In genomic region chr13:100892204-100892603, GRCm38 (mm10) we compare ENCODE assay signal across 8 mouse cellular contexts. TPM values are rescaled to one million over a fixed set of nuclear protein-coding genes. Genes with fewer than 3 reads are reported as not detected.
DNase-seq lines count a peak whose midpoint lies in the region; ATAC-seq lines count a peak whose summit lies in the region.

No protein-coding gene starts in this region.

- no peaks in the 10 kb centered on the region for H3K9me3 ChIP-seq in kidney, embryonic 15.5 days (replicated peaks)
- no peaks in the 10 kb centered on the region for H3K9me3 ChIP-seq in limb, embryonic 15.5 days
- no peaks in the 10 kb centered on the region for H3K9me3 ChIP-seq in stomach, embryonic 16.5 days (replicated peaks; ENCODE audit: control insufficient read depth, low read length)

- H3K36me3 ChIP-seq in kidney, embryonic 15.5 days = no peaks in the 10 kb centered on the region
- H3K36me3 ChIP-seq in limb, embryonic 15.5 days = no peaks in the 10 kb centered on the region
- no peaks in the 10 kb centered on the region for H3K36me3 ChIP-seq in stomach, embryonic 16.5 days (ENCODE audit: control insufficient read depth, insufficient read depth, low read length)

- no peak overlapping the region; the same call in 1 of the 2 replicates for H3K4me3 ChIP-seq in kidney, embryonic 15.5 days (replicated peaks)
- peak overlapping the region; percentile 14 for H3K4me3 ChIP-seq in limb, embryonic 15.5 days
- no peak overlapping the region for H3K4me3 ChIP-seq in stomach, embryonic 16.5 days (replicated peaks; ENCODE audit: low read length)

- 0 out of 2 replicates have a peak, but pooled peaks have one; percentile 46 for ATAC-seq in kidney, embryonic 15.5 days (replicated peaks; ENCODE audit: low FRiP score)
- no peak for ATAC-seq in limb, embryonic 15.5 days (ENCODE audit: insufficient number of reproducible peaks, low FRiP score, low TSS enrichment, low read depth)
- ATAC-seq in stomach, embryonic 16.5 days (ENCODE audit: insufficient read depth, low FRiP score) = peak; percentile 40; the same call in 1 of the 2 replicates

- no peak overlapping the region for H3K9ac ChIP-seq in kidney, embryonic 15.5 days
- H3K9ac ChIP-seq in limb, embryonic 15.5 days = no peak overlapping the region
- H3K9ac ChIP-seq in stomach, embryonic 16.5 days (ENCODE audit: low read length) = no peak overlapping the region

- DNase-seq in 3134 (ENCODE audit: extremely low read depth, insufficient read length, low spot score) = peak; percentile 46
- peak; percentile 64 to 66 for DNase-seq in adrenal gland, adult 18-20 months (ENCODE audit: low spot score in 2 of 2)
- peak; percentile 82 for DNase-seq in embryo, embryonic 11 days
- DNase-seq in gastrocnemius, postnatal 4 days (ENCODE audit: low spot score in 2 of 2) = peak; percentile 55 to 69
- peak; percentile 77 for DNase-seq in neural tube, embryonic 10.5 days (ENCODE audit: extremely low spot score, low spot score)

- peak overlapping the region; percentile 42 for H3K4me2 ChIP-seq in kidney, embryonic 15.5 days
- peak overlapping the region; percentile 46 for H3K4me2 ChIP-seq in limb, embryonic 15.5 days
- peak overlapping the region; percentile 3; the same call in 1 of the 2 replicates for H3K4me2 ChIP-seq in stomach, embryonic 16.5 days (ENCODE audit: low read depth, low read length)

- WGBS in kidney, embryonic 15.5 days = 19% methylated on average over 13 of the region's 13 CpGs
- 14% methylated on average over 13 of the region's 13 CpGs for WGBS in limb, embryonic 15.5 days
- 22% methylated on average over 13 of the region's 13 CpGs for WGBS in stomach, embryonic 16.5 days

- no peaks in the 10 kb centered on the region for H3K27me3 ChIP-seq in kidney, embryonic 15.5 days
- H3K27me3 ChIP-seq in limb, embryonic 15.5 days = no peaks in the 10 kb centered on the region; the same call in 1 of the 2 replicates
- no peaks in the 10 kb centered on the region for H3K27me3 ChIP-seq in stomach, embryonic 16.5 days (ENCODE audit: control insufficient read depth, insufficient read depth, low read length)

- no peaks in the 10 kb centered on the region for H3K4me1 ChIP-seq in kidney, embryonic 15.5 days
- H3K4me1 ChIP-seq in limb, embryonic 15.5 days = peaks cover 13% of the 10 kb centered on the region; the same call in 1 of the 2 replicates
- H3K4me1 ChIP-seq in stomach, embryonic 16.5 days (ENCODE audit: control insufficient read depth, insufficient read depth, low read length) = no peaks in the 10 kb centered on the region

- no peak overlapping the region for H3K27ac ChIP-seq in kidney, embryonic 15.5 days
- H3K27ac ChIP-seq in limb, embryonic 15.5 days = peak overlapping the region; percentile 67
- no peak overlapping the region for H3K27ac ChIP-seq in stomach, embryonic 16.5 days (ENCODE audit: low read length)

RNA-seq across cellular contexts. Expression of gene Slc30a5, which starts 59.0 kb away (rescaled TPM):
- 10 to 100 TPM; 39.9 to 45.7 TPM for total RNA-seq in adrenal gland, adult 18-20 months (2021)
- total RNA-seq in gastrocnemius, postnatal 4 days (2021) = 10 to 100 TPM; 31.0 to 31.9 TPM
- 55.7 and 56.8 TPM in 2 replicates for polyA plus RNA-seq in kidney, embryonic 15.5 days (2015; fragmentation: Nextera tagmentation; extraction: Ambion mirVana)
- polyA plus RNA-seq in limb, embryonic 15.5 days (2015; fragmentation: Nextera tagmentation; extraction: Ambion mirVana) = 57.4 and 64.1 TPM in 2 replicates
- polyA plus RNA-seq in stomach, embryonic 16.5 days (2015; fragmentation: Nextera tagmentation; extraction: Ambion mirVana) = 47.3 and 53.7 TPM in 2 replicates
